Mouse (Mus musculus) mammary gland, adult 2 months (tissue): ENCODE data around the gene Fntb. TPM values are rescaled to one million over a fixed set of nuclear protein-coding genes. Genes with fewer than 3 reads are reported as not detected.

Experiments used
- polyA plus RNA-seq: library from polyadenylated mRNA; depleted of rRNA; stranded (reverse); fragments of >200 nt; gene quantifications from 2 replicates; pipeline ENCODE4 v1.2.3, GENCODE M21; 2012; ENCODE audit warnings: low replicate concordance; rRNA removed

Gene Fntb
- 25.8 and 29.0 TPM in 2 replicates for polyA plus RNA-seq

DNA sequence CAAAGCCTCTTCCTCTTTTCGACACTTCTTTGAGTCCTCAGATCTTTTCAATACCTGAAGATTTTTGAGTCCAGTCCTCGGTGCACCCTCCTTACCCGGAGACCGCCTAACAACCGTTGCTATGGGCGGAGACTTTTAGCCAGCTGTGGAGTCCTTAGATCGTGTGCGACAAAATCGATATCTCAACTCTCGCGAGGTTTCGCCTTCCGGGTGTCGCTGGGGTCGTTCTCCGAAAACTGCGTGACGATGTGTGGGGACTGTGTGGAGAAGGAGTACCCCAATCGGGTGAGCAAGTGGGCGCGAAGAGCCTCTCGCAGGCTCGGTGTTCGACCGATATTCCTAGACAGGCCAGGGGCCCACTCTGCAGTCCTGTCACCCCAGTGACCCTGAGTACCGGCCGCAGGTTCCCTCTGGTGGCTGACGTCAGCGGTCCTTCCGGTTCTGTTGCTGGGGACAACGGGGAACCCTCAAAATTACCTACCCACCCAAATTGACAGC lies at the start of gene Fntb, which contains the start of gene Churc1:
TSS of gene Fntb (plus strand) at position 236 of the 498 bp plus-strand sequence.
TSS of gene Churc1 (plus strand) at position 185 of the 498 bp plus-strand sequence.

DNA sequence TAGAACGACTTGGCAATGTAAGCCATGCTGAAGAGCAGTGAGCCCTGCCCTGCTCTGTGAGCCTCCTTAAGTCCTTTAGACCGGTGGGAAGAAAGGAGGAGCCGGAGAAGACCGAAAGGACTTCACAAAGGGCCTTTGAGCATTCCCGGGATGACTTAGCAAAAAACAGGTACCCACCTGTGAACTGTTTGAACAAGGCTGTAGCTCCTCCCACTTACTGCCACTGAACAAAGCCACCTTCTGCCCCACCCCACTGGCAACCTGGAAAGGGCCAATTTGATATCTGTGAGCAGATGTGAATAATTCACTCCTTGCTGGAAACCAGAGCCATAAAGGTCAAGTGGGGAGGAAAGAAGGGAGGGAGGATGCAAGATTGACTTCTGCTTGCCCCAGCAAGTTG lies 30.0 kb downstream of the Fntb start, which contains the start of gene Gpx2:
TSS of gene Gpx2 (minus strand) at position 205 of the 400 bp plus-strand sequence.

DNA sequence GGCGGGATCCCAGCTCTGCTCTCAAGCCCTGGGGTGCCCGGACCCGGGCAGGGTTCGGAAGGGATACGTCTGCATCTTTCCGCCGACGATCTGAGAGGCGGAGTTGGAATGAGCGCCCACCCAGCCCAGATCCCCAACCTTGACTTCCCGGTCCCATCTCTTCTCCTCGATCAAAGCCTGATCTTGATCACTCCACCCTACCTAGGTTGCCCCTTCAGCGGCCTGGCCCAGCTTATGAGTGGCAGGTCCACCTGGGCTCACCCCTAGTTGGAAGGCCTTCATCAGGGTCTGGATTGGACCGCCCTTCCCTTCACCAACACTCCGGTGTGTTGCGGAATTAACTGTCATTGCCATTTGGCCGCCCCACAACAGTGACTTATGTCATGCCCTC lies 57.3 kb downstream of the Fntb start, which contains the start of gene Rab15:
TSS of gene Rab15 (minus strand) at position 258 of the 391 bp plus-strand sequence.

DNA sequence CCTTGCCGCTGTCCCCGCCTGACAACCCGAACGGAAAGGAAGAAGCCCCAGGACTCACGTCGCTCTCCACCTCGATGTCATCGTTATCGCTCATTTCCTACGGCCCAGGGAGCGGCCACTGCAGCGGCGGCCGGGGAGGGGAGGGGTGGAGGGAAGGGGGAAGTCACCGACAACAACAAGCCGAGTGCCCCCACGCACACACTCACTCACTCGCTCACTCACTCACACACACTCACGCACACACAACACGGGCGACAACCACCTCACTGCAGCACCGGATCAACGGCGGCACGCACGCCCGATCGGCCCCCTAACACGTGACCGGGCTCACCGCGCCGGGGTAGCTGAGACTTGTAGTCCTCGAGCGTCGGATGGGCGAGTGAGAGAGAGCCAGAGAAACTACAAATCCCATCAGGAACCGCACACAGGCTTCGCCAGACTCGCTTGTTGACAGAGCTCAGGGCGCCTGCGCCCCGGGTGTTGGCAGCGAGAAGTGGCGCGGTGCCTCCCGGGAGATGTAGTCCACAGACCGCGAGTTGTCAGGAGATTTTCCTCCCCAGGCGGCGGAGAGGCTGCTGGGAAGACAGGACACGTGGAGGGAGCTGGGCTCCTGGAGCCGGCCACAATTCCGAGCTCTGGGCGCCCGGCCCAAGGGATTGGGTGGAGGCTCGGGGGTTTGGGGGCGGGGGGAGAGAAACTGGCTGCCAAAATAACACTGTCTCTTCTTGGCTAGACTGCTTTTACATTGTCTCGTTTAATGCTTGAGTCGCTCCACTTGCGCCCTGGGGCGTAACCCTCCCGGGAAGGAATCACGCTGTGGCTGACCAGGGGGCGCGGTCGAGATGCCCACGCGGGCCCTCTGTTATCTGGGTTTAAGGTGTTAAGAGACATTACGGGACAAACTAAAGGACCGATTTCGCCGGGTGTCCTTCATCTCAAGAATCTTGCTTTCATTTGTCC lies 196.8 kb downstream of the Fntb start, which contains the start of gene Max:
TSS of gene Max (minus strand) at position 270 of the 960 bp plus-strand sequence.

Other genes with a start within 250 kb of the Fntb start
- gene Plekhg3, start 234.7 kb upstream of the Fntb start, polyA plus RNA-seq: 39.5 and 42.9 TPM in 2 replicates
- 1.5 and 15.0 TPM in 2 replicates for gene Sptb, start 55.0 kb upstream of the Fntb start, polyA plus RNA-seq
- gene Churc1, start 51 bp upstream of the Fntb start, polyA plus RNA-seq: 32.9 and 95.8 TPM in 2 replicates
- gene Gpx2, start 30.0 kb downstream of the Fntb start, polyA plus RNA-seq: 0.29 and 0.93 TPM in 2 replicates
- 12.4 and 15.9 TPM in 2 replicates for gene Rab15, start 57.3 kb downstream of the Fntb start, polyA plus RNA-seq
- 25.9 and 40.7 TPM in 2 replicates for gene Max, start 196.6 kb downstream of the Fntb start, polyA plus RNA-seq